Mouse (Mus musculus): ENCODE measurements around the gene Xndc1. TPM values are rescaled to one million over a fixed set of nuclear protein-coding genes. Genes with fewer than 3 reads are reported as not detected.
"Not testable (repeated sequence)": the region's sequence is repeated elsewhere in the genome, so short reads cannot be mapped to it uniquely, and the experiment has no call there.

Gene Xndc1
- polyA plus RNA-seq, 1 experiment from 2014 or later, result 26.3 TPM

- Histone ChIP-seq H3K27ac (ENCODE audit: low read length) (no peak overlapping the region), H3K4me2 (replicated peaks; ENCODE audit: low read depth, low read length) (no peak overlapping the region), H3K4me3 (ENCODE audit: low read depth, low read length) (no peak overlapping the region), H3K27me3 (ENCODE audit: control insufficient read depth, insufficient read depth, low read length) (no peaks in the 10 kb centered on the region), H3K9me3 (ENCODE audit: control insufficient read depth, low read depth, low read length) (no peaks in the 10 kb centered on the region), H3K36me3 (ENCODE audit: control insufficient read depth, insufficient read depth, low read length) (peaks cover 35% of the 10 kb centered on the region), H3K4me1 (ENCODE audit: control insufficient read depth, insufficient read depth, low read length) (no peaks in the 10 kb centered on the region), H3K9ac (replicated peaks; ENCODE audit: low read depth, low read length) (no peak overlapping the region)
- 82% methylated on average over 2 of the region's 2 CpGs for WGBS
- ATAC-seq (ENCODE audit: insufficient number of reproducible peaks, insufficient read depth, low FRiP score, low read depth), result no peak
These were observed 39.9 kb upstream of the Xndc1 start for GRCm38 (mm10) chr7:102025187-102026119.

GRCm38 (mm10) chr7:102034904-102035303 is 30.4 kb upstream of the Xndc1 start:
- Histone ChIP-seq H3K4me2 (replicated peaks; ENCODE audit: low read depth, low read length) (no peak overlapping the region), H3K4me1 (ENCODE audit: control insufficient read depth, insufficient read depth, low read length) (no peaks in the 10 kb centered on the region), H3K4me3 (ENCODE audit: low read depth, low read length) (no peak overlapping the region), H3K9me3 (ENCODE audit: control insufficient read depth, low read depth, low read length) (no peaks in the 10 kb centered on the region), H3K36me3 (ENCODE audit: control insufficient read depth, insufficient read depth, low read length) (peaks cover 54% of the 10 kb centered on the region), H3K27me3 (ENCODE audit: control insufficient read depth, insufficient read depth, low read length) (no peaks in the 10 kb centered on the region), H3K9ac (replicated peaks; ENCODE audit: low read depth, low read length) (no peak overlapping the region), H3K27ac (ENCODE audit: low read length) (no peak overlapping the region)
- WGBS, result 92% methylated on average over 1 of the region's 1 CpGs
- ATAC-seq (ENCODE audit: insufficient number of reproducible peaks, insufficient read depth, low FRiP score, low read depth), result no peak

GRCm38 (mm10) chr7:102035534-102035933 is 29.8 kb upstream of the Xndc1 start:
- Histone ChIP-seq H3K27me3 (ENCODE audit: control insufficient read depth, insufficient read depth, low read length) (no peaks in the 10 kb centered on the region), H3K36me3 (ENCODE audit: control insufficient read depth, insufficient read depth, low read length) (peaks cover 56% of the 10 kb centered on the region), H3K9ac (replicated peaks; ENCODE audit: low read depth, low read length) (no peak overlapping the region), H3K4me1 (ENCODE audit: control insufficient read depth, insufficient read depth, low read length) (no peaks in the 10 kb centered on the region), H3K9me3 (ENCODE audit: control insufficient read depth, low read depth, low read length) (no peaks in the 10 kb centered on the region), H3K27ac (ENCODE audit: low read length) (no peak overlapping the region), H3K4me2 (replicated peaks; ENCODE audit: low read depth, low read length) (no peak overlapping the region), H3K4me3 (ENCODE audit: low read depth, low read length) (no peak overlapping the region)
- 86% methylated on average over 2 of the region's 2 CpGs for WGBS
- ATAC-seq (ENCODE audit: insufficient number of reproducible peaks, insufficient read depth, low FRiP score, low read depth), result no peak

- H3K4me1 ChIP-seq (ENCODE audit: control insufficient read depth, insufficient read depth, low read length), result no peaks in the 10 kb centered on the region
- no peak overlapping the region for H3K4me2 ChIP-seq (replicated peaks; ENCODE audit: low read depth, low read length)
- H3K9me3 ChIP-seq (ENCODE audit: control insufficient read depth, low read depth, low read length), result no peaks in the 10 kb centered on the region
- H3K36me3 ChIP-seq (ENCODE audit: control insufficient read depth, insufficient read depth, low read length), result peaks cover 53% of the 10 kb centered on the region
- H3K27ac ChIP-seq (ENCODE audit: low read length), result no peak overlapping the region
- no peaks in the 10 kb centered on the region for H3K27me3 ChIP-seq (ENCODE audit: control insufficient read depth, insufficient read depth, low read length)
- no peak overlapping the region for H3K4me3 ChIP-seq (ENCODE audit: low read depth, low read length)
- H3K9ac ChIP-seq (replicated peaks; ENCODE audit: low read depth, low read length), result no peak overlapping the region
- ATAC-seq (ENCODE audit: insufficient number of reproducible peaks, insufficient read depth, low FRiP score, low read depth), result no peak
- WGBS, result 91% methylated on average over 3 of the region's 3 CpGs
These were observed 28.0 kb upstream of the Xndc1 start for GRCm38 (mm10) chr7:102037318-102037717.

- H3K9ac ChIP-seq (replicated peaks; ENCODE audit: low read depth, low read length), result no peak overlapping the region
- H3K4me1 ChIP-seq (ENCODE audit: control insufficient read depth, insufficient read depth, low read length), result no peaks in the 10 kb centered on the region
- H3K36me3 ChIP-seq (ENCODE audit: control insufficient read depth, insufficient read depth, low read length), result peaks cover 28% of the 10 kb centered on the region
- H3K27me3 ChIP-seq (ENCODE audit: control insufficient read depth, insufficient read depth, low read length), result no peaks in the 10 kb centered on the region
- no peak overlapping the region for H3K4me3 ChIP-seq (ENCODE audit: low read depth, low read length)
- ATAC-seq (ENCODE audit: insufficient number of reproducible peaks, insufficient read depth, low FRiP score, low read depth), result no peak
- 75% methylated on average over 2 of the region's 2 CpGs for WGBS
- no peak overlapping the region for H3K4me2 ChIP-seq (replicated peaks; ENCODE audit: low read depth, low read length)
- H3K27ac ChIP-seq (ENCODE audit: low read length), result no peak overlapping the region
- no peaks in the 10 kb centered on the region for H3K9me3 ChIP-seq (ENCODE audit: control insufficient read depth, low read depth, low read length)
These were observed 23.0 kb upstream of the Xndc1 start for GRCm38 (mm10) chr7:102042314-102042713.

- ATAC-seq (ENCODE audit: insufficient number of reproducible peaks, insufficient read depth, low FRiP score, low read depth); H3K36me3 ChIP-seq (ENCODE audit: control insufficient read depth, insufficient read depth, low read length); H3K27me3 ChIP-seq (ENCODE audit: control insufficient read depth, insufficient read depth, low read length); H3K9ac ChIP-seq (replicated peaks; ENCODE audit: low read depth, low read length); H3K9me3 ChIP-seq (ENCODE audit: control insufficient read depth, low read depth, low read length); H3K4me1 ChIP-seq (ENCODE audit: control insufficient read depth, insufficient read depth, low read length); H3K27ac ChIP-seq (ENCODE audit: low read length); H3K4me2 ChIP-seq (replicated peaks; ENCODE audit: low read depth, low read length); H3K4me3 ChIP-seq (ENCODE audit: low read depth, low read length): not testable (repeated sequence)
These were observed 16.8 kb upstream of the Xndc1 start for GRCm38 (mm10) chr7:102048524-102048923.

GRCm38 (mm10) chr7:102061353-102061752 is 4.0 kb upstream of the Xndc1 start:
- H3K9me3 ChIP-seq (ENCODE audit: control insufficient read depth, low read depth, low read length), result no peaks in the 10 kb centered on the region
- no peaks in the 10 kb centered on the region for H3K27me3 ChIP-seq (ENCODE audit: control insufficient read depth, insufficient read depth, low read length)
- no peak overlapping the region for H3K4me2 ChIP-seq (replicated peaks; ENCODE audit: low read depth, low read length)
- no peak overlapping the region for H3K9ac ChIP-seq (replicated peaks; ENCODE audit: low read depth, low read length)
- peaks cover 6% of the 10 kb centered on the region for H3K4me1 ChIP-seq (ENCODE audit: control insufficient read depth, insufficient read depth, low read length)
- H3K27ac ChIP-seq (ENCODE audit: low read length), result no peak overlapping the region
- 78% methylated on average over 3 of the region's 3 CpGs for WGBS
- H3K4me3 ChIP-seq (ENCODE audit: low read depth, low read length), result no peak overlapping the region
- peaks cover 12% of the 10 kb centered on the region; the same call in 1 of the 2 replicates for H3K36me3 ChIP-seq (ENCODE audit: control insufficient read depth, insufficient read depth, low read length)
- ATAC-seq (ENCODE audit: insufficient number of reproducible peaks, insufficient read depth, low FRiP score, low read depth), result no peak

GRCm38 (mm10) chr7:102062203-102062602 is 3.1 kb upstream of the Xndc1 start:
- ATAC-seq (ENCODE audit: insufficient number of reproducible peaks, insufficient read depth, low FRiP score, low read depth), result no peak
- H3K27ac ChIP-seq (ENCODE audit: low read length), result no peak overlapping the region
- no peak overlapping the region for H3K4me3 ChIP-seq (ENCODE audit: low read depth, low read length)
- peaks cover 9% of the 10 kb centered on the region; the same call in 1 of the 2 replicates for H3K36me3 ChIP-seq (ENCODE audit: control insufficient read depth, insufficient read depth, low read length)
- 69% methylated on average over 1 of the region's 1 CpGs for WGBS
- no peak overlapping the region for H3K9ac ChIP-seq (replicated peaks; ENCODE audit: low read depth, low read length)
- H3K4me2 ChIP-seq (replicated peaks; ENCODE audit: low read depth, low read length), result no peak overlapping the region
- no peaks in the 10 kb centered on the region for H3K9me3 ChIP-seq (ENCODE audit: control insufficient read depth, low read depth, low read length)
- no peaks in the 10 kb centered on the region for H3K27me3 ChIP-seq (ENCODE audit: control insufficient read depth, insufficient read depth, low read length)
- peaks cover 9% of the 10 kb centered on the region for H3K4me1 ChIP-seq (ENCODE audit: control insufficient read depth, insufficient read depth, low read length)

All from stomach, embryonic 14.5 days (tissue).